Mouse (Mus musculus) ES-Bruce4 (cell line): ENCODE measurements around the gene Cenph.

ENCODE experiments used
- CTCF ChIP-seq: IDR thresholded peaks from one replicate; pipeline ENCODE4 v1.8.1; 2011; ENCODE audit warnings: low read depth, low read length
- EP300 ChIP-seq: IDR thresholded peaks from 2 replicates; pipeline ENCODE4 v1.6.1; 2011; ENCODE audit warnings: low read depth, low read length; ENCODE audit not compliant: insufficient read depth
- POLR2A ChIP-seq: IDR thresholded peaks from one replicate; pipeline ENCODE4 v1.8.1; 2011; ENCODE audit warnings: low read length; ENCODE audit not compliant: insufficient read depth

GRCm38 (mm10) chr13:100732756-100733155, 42.9 kb downstream of the Cenph start:
- TF ChIP-seq CTCF (no peak), POLR2A (no peak), EP300 (no peak)
